Mouse (Mus musculus): Measurements from ENCODE around the gene Ptprh.

Gene Ptprh

GRCm38 (mm10) chr7:4502421-4503090, 101.3 kb downstream of the Ptprh start:
- DNase-seq (ENCODE audit: low read depth, low spot score) = no peak

- DNase-seq (ENCODE audit: low read depth, low spot score) = peak; percentile 83
Measured at GRCm38 (mm10) chr7:4501558-4502397, 102.1 kb downstream of the Ptprh start, which contains the start of gene Ppp1r12c. TSS of gene Ppp1r12c (minus strand) at chr7:4501680.

GRCm38 (mm10) chr7:4500892-4501471, 102.9 kb downstream of the Ptprh start:
- no peak for DNase-seq (ENCODE audit: low read depth, low spot score)

- no peak for DNase-seq (ENCODE audit: low read depth, low spot score)
Measured at GRCm38 (mm10) chr7:4499034-4499433, 104.8 kb downstream of the Ptprh start.

All from retina, adult 2 months (tissue).